Mouse (Mus musculus): ENCODE data around the gene Prn.

The Prn gene

DNA sequence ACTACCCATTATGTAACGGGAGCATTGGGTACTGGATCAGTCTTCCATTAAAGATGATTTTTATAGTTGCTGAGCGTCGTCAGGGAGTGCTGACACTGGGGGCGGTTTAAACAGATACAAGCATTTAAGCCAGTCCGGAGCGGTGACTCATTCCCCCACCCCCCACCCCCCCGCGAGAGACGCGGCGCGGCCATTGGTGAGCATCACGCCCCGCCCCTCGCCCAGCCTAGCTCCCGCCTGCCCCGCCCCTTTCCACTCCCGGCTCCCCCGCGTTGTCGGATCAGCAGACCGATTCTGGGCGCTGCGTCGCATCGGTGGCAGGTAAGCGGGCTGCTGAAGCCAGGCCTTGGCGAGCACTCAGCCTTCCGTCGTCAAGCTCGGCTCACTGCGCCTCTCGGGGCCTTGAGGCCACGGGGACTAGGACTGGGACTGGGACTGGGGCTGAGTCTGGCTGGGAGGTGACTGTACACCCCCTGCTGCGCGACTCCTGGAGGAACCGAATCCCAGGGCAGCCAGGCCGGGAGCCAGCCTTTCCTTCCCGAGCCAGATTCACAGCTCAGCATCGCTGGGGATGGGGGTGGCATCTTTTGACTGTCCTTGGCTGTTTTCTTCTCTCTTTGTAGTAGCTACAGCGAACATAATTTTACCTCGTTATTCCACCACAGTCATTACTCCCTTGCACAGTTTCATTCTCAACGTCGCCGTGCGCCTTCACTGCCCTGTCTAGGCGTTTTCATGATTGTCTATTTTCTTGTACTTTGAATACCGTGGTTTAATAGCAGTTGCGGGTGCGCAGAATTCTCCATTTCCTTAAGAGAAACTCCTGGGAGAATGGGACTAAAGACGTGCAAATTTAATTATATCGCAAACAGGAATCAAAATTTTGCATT lies at the start of gene Prn, which contains the start of gene Prnp:
Gene Prn, plus strand, starts transcription at position 275 of the 890 bp plus-strand sequence.
Gene Prnp, plus strand, starts transcription at position 246 of the 890 bp plus-strand sequence.
- DNase-seq (ENCODE audit: low spot score in 2 of 2), result peak; percentile 79 to 92

DNA sequence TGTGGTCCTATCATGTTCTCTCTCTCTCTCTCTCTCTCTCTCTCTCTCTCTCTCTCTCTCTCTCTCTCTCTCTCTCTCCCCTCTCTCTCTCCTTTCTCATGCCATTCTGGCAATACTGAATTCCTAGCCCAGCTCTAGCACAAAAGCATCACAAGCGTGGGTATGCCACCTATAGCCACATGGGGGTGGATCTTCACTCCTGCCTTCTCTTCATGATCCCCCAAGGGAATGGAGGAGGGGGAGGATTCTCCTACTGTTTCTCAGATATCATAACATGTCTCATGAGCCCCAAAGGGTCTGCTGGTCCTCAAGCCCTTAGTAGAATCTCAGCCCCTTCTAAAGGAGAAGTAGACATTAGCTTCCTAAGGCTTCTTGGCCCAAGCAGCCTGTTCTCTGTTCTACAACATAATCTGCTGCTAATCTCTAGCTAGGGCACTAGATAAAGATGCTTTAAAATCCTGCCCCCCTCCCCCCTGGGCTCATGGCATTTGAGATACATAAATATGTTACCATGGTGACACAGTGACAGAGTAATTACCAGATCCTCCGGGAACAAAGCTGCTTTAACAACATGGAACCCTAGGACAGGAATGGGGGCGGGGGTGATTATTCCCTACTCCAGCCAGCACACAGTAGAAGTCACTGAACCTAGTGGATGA lies 47.0 kb upstream of the Prn start:
- DNase-seq (ENCODE audit: low spot score in 2 of 2), result no peak

DNA sequence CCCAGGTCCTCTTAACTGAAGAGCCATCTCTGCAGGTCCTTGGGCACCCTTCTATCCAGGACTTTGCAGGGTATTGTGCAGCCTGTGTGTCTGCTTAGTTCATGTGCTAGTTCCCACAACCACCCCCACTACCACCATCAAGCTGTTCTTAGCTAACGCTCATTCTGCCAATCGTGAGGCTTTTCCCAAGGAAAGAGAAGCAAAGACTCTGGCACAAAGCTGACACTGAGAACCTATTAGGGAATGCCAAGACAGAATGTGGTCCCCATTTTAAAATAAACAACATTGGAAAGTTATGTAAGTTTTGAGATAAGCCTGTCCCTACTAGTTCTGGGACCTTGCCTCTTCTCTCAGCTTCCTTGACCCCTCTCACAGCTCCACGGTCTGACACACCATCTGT lies 46.3 kb upstream of the Prn start:
- no peak for DNase-seq (ENCODE audit: low spot score in 2 of 2)

DNA sequence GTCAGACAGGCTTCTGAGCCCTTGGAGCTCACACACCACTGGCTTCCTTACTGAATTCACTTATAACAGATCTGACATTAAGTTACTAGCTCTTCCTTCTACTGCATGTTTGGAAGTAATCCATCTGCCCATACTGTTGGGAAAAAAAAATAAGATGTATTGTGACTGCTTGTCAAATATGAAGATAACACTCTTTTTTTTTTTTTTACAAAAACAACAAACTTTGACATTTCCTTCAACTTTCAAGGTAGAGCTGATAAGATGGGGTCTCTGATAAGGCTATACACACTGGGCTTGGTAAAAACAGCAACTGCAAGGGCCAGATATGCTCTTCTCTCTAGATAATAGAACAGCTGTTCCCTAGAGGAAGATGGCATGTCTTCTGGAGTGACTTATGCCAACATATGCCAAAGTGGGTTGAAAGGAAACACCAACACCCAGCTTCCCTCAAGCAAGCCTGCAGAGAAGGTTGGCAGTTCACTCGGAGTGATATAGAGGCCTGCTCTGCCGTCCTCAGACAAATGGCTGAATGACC lies 45.4 kb upstream of the Prn start:
- DNase-seq (ENCODE audit: low spot score in 2 of 2), result no peak

DNA sequence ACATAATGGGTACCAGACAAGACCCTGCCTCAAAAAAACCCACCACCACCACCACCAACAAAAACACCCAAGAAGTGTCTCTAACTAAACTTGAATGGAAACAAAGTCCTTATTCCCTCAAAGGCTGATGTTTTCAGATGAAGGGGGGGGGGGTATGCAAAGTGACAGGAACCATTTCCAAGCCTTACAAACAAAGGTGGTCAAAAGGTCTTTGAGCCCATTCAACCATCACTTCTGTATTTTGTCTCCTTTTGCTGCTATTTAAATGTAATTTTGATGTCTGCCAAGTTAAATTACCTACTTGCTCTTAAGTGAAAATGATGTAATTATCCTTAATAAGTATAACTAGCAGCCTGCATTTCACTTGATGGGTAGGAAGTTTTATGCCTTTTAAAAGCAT lies 43.1 kb upstream of the Prn start:
- DNase-seq (ENCODE audit: low spot score in 2 of 2), result no peak

DNA sequence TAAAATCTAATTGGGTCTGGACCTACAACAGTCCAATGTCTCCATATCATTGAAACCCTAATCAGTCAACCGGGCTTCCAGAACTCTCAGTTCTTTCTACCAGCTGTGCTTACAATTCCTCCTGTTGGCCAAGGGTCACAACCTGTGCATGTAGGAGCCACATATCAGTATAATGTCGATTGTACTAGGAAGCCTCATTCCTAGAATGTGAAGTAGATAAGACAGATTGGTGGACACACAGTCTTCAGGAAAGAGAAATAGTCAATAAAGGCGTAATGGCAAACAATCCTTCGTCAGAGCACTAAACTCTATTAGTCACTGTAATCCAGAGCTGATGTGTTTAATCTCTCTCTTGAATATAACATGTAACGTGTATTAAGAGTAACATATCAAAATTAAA lies 40.8 kb upstream of the Prn start:
- DNase-seq (ENCODE audit: low spot score in 2 of 2), result no peak

DNA sequence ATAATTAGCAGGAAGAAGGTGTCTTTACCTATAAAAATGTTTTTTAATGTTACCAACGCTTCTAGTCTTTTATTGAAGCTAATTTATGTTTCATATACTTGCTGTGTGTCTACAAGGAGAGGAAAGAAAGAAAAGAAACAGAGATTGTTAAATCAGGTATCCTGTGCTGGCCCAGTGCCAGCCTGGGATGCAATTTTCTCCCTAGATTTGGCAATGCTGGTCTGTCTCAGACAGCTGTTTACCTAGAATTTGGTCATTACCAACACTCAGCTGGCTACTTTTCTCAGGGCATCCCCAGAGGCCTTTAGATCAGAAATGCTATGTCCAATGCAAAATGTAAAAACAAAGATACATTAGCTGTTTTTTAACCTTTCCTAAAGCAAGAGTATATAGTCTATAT lies 36.4 kb upstream of the Prn start:
- no peak for DNase-seq (ENCODE audit: low spot score in 2 of 2)

DNA sequence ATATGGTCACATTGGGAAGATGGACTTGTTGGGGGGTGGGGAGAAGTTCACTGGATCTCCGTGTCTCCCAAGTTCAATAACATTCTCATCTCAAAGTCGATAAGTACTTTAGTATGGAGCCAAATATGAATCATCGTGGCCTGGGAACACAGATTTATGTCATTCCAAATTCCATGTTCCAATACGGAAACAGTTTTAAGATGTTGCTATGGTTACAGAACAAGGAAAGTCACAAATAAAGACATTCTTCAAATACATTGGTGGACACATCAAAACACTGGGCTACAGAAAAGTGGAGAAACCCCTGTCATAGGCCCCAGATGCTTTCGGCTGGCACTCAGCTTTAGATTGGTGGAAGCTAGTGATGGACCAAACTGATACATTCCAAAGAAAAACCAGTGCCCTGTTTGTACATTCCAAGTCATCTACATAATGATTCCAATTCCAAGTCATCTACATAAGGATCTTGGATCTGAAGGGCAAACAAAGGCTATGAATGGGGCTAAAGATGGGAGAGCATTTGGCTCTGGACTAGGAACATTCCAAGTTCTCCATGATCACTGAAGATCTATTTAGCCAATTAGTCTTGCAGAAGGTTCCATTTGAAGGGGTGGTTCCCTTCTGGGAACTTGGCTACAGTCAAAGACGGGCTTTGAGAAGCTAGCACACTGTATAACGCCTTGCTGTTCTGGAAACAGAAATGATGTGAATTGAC lies 33.0 kb upstream of the Prn start:
- DNase-seq (ENCODE audit: low spot score in 2 of 2), result no peak

DNA sequence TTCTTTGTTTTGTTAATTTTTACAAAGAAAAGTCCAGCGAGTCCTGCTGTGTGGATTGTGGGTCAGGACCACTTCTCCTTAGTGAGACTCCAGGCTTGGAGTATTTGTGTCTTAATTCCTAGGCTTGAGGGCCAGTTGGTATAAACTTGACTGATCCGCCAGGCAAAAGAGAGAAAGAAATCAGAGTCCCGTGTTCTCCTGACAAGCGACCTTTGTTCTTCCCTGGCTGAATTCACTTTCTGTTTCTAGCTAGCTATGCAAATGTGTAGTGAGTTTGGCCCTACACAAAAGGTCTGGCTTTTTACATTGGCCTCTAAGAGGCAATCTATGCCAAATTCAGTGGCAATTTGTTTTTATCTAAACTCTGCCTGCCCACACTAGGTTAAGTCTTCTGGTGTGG lies 28.0 kb upstream of the Prn start:
- DNase-seq (ENCODE audit: low spot score in 2 of 2), result no peak

DNA sequence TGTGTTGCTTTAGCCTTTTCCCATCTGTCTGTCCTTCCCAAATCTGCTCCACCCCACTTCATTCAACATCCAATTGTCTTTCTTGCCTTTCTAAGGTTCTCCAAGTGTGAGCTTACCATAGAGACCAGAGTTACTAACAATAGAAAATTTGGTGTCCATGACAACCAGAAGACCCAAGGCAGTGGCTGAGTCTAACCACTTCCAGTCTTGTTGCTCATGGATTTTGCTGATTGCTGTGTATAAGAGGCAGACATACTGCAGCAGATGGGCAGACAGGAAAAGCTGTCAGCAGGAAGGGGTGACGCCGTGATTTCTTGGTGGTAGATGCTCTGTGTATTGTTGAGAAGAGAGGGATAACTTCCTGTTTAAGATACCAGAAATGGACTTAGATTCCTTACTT lies 26.6 kb upstream of the Prn start:
- no peak for DNase-seq (ENCODE audit: low spot score in 2 of 2)

DNA sequence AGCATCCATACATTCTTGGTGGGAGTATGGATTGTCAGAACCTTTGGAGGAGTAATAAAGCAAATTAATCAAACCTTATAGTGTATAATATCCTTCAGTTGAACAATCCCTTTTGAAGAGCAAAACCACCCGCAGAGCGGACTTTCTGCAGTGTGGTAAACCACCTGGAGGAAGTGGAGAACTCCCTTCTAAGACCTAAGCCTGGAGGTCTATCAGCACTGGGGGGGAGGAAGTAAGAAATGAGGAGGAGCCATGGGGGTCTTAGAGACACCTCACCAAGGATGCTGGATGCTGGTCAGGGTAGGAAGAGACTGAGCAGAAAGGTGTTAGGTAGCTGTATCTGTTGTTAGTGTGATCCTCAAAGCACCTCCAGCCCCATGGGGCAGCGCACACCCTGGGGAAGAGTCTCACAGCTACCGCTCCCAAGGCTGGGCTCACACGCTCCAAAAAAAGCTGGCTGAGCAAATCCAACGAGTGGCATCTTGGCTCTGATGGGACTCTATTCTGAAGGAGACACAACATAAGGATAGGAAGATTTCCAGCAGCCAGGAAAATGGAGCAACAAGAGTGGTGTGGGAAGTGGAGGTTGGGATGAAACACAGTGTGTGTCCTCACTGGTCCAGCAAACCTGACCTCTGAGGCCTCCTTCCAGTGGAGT lies 23.1 kb upstream of the Prn start:
- DNase-seq (ENCODE audit: low spot score in 2 of 2), result no peak

DNA sequence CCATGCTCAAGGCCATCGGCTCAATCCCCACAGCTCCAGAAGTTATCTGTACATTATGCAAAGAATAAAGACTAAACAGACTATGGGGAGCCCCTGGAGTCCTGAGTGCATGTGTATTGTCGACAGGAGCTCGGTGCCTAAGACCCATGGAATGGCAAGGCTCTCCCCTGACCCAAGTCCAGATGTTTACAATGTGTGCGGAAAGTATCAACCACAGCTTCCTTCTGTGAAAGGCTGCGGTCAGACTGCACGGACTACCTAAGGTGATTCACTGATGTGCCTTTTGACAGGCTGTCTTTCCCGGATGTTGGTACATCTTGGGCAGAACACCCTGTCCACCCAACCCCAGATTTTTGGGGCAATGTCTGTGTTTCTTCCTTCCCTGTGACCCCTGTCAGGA lies 21.5 kb upstream of the Prn start:
- no peak for DNase-seq (ENCODE audit: low spot score in 2 of 2)

DNA sequence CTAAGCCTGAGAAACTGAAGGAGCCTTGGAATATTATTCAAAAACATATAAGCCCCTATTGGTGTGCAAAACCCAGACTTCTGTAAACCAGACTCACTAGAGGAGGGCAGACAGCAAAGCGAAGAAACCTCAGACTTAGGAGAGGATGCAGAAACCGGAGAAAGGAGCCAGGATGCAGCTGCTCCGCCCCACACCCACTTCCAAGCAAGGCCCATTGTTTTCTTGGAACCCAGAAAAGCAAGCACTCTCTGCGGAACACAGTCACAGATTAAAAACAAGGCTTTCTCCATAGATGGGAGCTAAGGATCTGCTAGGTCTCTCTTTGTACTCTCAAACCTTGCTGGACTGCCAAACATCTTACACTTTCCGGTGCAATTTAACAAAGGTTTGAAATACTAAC lies 17.2 kb upstream of the Prn start:
- no peak for DNase-seq (ENCODE audit: low spot score in 2 of 2)

DNA sequence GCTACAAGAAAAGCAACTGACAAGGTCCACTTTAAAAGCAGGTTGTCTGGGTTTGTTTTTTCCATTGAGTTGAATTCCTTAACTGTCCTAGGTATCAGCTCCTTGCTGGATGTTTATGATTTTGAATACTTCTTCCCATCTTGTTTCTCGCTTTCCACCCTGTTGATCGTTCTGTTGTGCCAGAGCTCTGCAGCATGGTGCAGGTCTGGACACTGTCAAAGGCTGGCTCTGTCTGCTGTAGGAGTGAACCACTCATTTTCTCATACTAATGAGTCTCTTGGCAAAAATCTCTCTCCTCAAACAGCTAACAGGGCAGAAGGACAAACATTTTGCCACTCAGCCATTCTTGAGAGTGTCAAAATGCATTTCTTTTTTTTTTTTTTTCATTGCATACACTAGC lies 14.7 kb upstream of the Prn start:
- DNase-seq (ENCODE audit: low spot score in 2 of 2), result no peak

DNA sequence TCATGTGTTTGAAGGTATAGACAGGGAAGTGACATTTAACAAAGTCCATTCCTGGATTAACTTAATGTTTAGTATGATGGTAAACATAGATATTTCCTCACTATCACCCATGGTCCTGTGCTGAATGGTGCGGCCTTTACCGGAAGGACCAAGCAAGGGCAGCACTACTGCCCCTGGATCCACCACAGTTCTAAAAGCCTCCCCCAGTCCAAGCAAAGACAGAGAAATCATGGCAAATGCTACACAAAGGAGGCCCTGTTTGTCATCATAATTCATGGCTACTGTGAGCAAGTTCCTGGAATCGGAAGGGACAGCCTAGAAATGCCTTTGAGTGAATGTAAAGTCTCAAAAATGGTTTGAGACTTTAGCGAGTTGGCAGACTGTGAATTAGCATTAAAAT lies 13.7 kb upstream of the Prn start:
- no peak for DNase-seq (ENCODE audit: low spot score in 2 of 2)

DNA sequence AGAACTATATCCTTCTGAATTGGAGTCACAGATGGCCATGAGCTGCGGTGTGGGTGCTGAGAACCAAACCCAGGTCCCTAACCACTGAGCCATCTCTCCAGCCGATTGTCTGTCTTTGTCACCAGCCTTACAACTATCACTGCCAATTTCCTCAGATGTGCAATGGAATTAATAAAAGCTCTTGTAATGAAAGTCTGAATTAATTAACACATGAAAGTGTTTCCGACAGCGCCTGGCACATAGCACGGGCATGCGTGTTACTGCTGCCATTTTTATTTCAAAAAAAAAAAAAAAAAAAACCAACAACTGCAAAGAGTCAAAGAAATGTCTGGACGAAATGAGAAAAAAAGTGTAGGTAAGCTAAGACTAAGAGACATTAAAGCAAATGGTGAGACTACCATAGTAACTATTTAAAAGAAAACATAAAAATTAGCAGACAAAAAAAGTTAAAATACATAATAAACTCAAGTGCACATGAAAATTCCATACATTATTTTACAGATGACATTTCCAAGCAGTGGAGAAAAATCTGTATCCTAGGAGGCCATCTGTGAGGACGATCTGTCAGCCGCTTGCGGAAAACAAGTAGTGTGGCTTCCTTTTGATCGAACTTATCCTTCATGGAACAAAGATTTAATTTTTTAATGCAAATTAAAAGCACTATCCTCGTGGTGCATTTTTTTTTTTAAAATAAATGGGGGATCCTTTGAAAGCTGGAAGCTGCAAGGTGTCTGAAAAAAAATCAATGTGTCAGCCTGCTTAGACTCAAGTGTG lies 12.2 kb upstream of the Prn start:
- DNase-seq (ENCODE audit: low spot score in 2 of 2), result no peak

DNA sequence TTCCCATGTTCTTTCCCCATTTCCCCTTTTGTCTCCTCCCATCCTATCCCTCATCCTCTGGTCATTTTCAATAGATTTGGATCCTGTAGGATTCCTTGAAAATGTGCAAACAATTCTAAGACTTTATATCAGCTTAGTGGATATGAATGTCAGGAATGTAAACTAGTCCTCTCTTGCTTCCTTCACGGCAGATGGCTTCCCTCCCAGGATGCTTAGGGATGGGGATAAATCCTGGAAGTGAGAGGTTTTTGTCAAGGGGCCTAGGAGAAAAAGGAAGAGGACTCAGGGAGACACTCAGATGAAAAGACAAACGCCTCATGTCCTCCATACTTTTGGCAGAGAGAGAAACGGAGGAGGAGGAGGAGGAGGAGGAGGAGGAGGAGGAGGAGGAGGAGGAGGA lies 7.3 kb upstream of the Prn start:
- no peak for DNase-seq (ENCODE audit: low spot score in 2 of 2)

DNA sequence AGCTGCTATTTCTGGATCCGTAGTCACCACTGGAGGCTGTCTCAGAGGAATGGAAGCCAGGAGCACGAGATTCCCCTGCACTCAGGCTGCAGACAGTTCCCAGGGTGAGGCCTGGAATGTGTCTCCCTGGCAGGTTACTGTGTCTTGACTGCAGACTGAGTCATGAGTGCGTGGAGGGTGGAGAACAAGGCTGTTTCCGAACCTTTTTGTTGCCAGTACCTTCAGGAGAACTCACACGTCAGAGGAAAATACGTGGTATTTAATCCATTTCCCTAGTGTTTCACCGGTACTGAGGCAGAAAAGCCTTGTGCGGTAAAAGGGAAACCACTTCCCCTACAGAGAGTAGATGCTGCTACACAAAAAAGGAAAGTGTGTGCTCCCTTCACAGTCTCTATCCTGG lies 6.9 kb upstream of the Prn start:
- peak in 1 of 2 experiments; percentile 48 for DNase-seq (ENCODE audit: low spot score in 2 of 2)

DNA sequence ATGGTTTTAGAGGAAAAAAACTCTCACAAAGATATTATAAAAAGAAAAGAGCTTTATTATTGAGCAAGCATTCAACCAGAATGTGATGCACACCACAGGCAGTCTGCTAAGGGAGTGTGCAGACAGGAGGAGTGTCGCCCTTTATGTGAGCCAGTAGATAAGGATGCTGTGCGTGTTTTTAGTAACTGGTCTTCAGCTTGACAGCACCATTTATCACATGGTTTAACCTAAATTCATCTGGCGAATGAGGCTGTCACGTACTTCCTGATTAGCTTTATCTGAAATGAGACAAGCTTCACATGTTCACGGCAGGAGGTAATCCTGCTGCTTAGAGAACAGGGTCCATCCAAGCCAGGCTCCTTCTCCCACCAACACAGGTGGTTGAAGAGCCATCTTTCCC lies 4.7 kb upstream of the Prn start:
- no peak for DNase-seq (ENCODE audit: low spot score in 2 of 2)

DNA sequence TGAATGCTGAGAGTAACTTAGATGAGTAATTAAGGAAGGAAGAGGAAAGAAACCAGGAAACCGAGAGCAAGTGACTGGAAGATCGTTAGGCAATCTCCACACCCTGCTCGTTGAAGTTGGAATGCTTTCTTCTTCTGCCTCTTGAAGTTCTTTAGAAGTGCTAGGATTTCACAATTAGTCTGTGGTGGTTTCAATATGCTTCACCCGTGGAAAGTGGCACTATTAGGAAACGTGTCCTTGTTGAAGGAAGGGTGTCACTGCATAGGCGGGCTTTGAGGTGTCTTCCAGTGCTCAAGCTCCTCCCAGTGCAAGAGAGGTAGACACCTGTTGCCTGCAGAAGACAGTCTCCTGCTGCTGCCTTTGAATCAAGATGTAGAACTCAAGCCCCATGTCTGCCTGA lies 4.0 kb upstream of the Prn start:
- no peak for DNase-seq (ENCODE audit: low spot score in 2 of 2)

DNA sequence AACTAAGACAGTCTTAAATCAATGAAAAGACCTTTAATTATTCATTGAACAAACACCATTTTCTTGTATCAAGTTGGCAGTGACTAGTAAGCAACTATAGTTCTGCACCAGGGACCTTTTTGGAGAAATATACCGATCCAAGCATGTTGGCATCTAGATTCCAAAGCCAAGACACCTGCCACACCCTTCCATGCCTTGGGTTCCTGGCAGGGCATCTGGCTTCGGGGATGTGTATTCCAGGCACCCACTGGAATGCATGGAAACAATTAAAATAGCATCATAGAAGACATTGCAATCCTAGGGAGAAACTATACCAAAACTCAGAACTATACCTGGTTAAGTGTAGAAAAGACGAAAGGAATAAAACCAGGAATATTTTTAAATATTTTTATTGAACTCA lies 3.5 kb upstream of the Prn start:
- DNase-seq (ENCODE audit: low spot score in 2 of 2), result no peak

Data from urinary bladder, postnatal 4 days (tissue).